Mouse (Mus musculus) spleen, postnatal 36 days (tissue): ENCODE results near the gene Agbl3.

Experiments used
- DNase-seq, 2 experiments: peaks; one replicate each; pipeline ENCODE4 v3.0.0; 2022; ENCODE audit warnings: low spot score in 2 of 2, mixed read lengths in 1 of 2

The Agbl3 gene

DNA sequence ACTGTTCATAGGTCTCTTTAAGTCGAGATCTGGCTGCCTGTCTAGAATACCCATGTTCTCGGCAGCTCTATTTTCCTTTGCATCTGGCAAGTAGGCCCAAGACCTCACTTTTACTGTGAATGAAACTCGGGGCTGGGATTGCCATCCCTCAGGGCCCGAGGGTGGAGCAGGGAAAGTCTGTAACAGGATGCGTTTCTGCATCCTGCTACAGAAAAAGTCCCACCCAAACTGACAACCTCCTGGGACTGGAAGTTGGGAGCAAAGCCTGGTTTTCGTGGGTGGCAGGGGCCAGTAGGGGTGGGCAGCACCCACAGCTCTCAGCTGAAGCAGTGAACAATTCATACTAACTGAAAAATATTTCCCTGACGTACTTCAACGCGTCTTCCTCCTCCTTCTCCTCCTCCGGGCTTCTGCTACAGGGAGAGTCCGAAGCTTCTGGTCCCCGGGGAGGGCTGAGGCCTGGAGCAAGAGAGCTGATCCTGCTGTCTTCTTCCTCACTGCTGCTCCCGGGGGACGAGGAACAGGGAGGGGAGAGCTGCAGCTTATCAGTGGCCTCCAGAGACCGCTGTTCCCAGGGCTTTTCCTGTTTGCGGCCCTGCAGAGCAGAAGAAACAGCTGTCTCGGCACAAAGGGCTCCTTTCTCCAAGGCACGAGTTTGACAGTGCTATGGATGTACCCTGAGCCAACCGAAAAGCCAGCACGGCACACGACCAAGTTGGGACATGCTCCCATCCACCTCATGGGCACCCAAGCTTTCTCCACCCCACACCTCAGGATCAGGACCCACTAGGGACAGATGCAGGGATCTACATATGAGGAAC, 94.1 kb downstream of the Agbl3 start:
- peak; percentile 44 to 54 for DNase-seq

DNA sequence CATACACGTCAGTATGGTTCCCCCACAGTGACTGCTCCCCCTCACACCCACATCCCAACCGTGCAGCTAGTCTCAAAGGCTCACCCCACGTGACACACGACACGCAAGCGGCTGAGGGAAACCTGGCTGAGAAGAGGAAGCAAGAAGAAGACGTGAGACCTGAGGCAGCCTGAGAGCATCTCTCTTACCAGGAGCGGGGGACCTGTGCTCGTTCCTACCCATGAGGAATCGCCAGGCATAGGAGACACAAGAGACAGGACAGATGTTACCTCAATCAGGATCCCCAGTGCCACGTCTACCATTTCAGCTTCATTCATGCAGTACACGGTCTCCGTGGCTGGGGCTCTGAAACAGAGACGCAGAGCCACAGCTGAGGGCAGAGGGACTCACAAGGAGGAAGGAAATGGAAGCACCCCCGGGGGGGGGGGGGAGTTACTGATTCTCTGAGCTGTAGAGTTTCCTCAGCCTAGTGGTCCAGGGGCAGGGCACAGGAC, 95.1 kb downstream of the Agbl3 start:
- peak; percentile 81 to 82 for DNase-seq

DNA sequence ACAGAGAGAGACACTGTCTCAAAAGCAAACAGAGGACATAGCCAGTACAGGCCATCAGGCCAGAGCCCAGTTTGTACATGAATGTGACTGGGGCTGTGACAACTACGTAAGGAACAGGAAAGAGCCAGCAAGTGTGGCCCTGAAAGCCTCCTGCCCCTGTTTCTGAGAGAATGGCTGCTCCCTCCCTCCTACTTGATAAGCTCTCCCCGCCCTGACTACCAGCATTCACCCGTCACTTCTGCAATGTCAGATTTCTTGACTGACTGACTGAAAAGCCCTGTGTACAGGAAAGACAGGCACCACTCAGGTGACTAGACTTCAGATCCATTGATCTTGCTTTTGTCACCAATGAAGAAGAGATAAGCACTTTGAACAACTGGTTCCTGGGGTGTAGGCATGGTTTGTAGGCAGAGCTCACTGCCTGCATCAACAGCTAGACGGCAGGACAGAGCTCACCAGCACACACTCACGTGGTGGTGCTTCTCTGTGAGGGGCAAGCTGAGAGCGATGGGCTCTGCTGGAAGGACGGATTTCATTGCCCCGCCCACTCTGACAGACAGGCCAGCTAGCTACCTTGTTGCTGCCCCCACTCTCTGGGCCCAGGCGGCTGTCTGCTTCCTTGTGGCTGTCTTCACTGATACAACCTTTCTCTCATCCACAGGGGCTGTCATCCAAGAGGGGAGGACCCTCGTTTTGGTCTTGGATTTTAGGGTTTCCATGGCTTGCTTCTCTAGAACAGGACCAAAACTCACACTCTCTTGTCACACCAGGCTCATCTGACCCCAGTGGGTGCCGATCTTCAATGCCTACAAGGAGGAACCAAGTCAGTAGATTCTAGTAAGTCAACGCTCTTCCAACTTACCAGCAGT, 96.0 kb downstream of the Agbl3 start:
- peak; percentile 56 to 66 for DNase-seq

DNA sequence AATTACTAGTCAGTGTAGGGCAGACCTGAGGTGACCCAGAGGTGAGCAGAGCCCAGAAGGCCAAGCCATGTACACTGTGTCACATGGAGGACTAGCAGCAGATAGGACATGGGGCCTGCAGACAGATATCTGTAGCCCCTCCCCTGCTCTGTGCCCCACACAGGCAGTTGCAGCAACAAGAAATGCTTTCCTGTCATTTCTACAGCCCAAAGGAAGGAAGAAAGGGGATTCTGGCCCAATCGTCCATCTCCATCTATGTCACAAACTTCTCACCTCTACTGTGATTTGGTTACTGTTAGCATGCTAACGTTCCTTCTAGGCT, 96.6 kb downstream of the Agbl3 start:
- no peak for DNase-seq

DNA sequence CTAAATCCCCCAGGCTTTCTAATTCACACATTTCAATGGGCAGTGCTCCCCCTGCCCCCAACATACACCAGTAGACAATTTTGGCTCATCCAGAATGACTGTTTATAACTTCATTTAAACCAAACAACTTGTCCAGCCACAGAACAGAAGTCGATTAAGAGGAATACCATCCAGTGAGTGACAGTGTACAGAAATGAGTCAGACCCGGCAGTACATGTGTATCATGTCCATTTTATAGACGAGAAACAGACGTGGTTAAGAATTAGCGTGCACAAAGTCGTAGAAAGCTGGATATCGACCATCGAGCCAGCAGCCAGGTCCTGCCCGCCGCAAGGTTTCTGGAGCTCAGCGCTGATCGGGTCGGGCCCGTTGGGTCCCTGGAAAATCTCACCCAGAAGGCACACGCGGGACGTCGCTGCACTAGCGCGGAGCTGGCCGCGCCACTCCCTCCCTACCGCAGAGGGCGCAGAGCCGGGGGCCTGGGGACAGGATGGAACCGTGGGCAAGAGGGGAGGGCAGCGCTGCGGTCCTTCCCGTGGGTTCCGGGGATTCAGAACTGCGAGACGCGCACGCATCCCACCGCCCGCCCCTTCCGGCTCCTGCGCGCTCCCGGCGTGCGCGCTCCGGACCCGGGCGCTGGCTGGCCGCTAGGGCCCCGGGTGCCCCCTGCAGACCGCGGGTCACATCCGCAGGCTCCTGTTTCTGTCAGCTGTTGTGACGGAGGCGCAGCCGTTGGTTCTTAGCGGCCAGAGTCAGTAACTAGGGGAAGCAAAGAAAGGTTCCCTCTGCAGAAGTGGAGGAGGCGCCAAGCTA, 97.5 kb downstream of the Agbl3 start, which contains the start of gene Cyren:
Gene Cyren, minus strand, starts transcription at position 552 of the 813 bp plus-strand sequence.
- peak; percentile 92 to 93 for DNase-seq

DNA sequence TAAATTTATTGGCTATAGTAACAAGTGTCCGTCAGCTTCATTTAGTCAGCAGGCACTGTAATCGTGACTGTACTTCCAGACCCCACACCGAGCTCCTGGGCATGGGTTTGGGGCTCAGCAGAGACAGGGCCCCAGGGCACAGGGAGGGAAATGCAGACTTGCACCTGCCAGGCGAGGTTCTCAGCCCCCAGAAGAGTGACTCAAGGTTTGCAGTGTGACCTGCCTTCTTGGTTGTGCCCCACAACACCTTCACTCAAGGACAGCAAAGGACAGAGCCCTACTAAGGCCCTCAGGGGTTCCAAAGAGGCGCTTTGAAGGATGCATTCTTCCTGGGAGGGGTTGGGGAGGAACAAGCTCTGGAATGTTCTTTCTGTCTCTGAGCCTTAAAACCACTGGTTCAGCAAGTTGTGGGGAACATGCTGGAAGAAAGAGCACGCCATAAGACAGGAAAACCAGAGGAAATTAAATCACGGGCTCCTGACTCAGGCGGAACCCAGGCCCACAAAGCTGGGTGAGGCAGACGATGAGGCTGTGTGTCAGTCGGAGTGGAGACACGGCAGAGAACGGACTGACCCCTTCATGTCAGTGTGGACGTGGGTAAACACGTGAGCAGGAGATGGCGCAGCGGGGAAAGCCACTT, 99.0 kb downstream of the Agbl3 start:
- DNase-seq: no peak

DNA sequence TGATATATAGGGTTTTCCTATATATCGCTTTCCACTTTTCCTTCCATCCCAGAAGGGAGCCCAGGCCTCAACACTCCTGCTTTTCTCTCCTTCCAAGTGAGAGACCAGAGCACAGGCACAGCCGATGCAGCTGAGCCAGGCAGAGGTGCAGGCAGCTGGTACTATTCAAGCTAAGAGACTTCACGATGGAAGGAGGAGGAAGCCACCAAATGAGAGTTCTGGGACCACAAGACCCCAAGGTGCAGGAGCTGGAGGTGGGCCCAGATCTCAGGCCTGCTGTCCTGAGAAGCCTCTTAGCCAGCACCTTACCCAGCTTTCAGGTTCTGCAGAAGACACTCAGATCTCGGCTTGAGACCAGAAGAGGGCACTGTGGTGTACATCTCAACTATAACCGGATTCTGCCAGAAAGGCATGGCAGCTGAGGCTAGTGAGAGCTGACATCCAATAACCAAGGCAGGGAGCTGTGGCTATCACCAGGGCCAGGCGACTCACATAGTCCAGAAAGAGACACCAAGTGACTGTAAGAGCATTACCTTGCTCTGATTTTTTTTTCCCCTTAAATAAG, 99.8 kb downstream of the Agbl3 start:
- peak; percentile 46 to 57 for DNase-seq

DNA sequence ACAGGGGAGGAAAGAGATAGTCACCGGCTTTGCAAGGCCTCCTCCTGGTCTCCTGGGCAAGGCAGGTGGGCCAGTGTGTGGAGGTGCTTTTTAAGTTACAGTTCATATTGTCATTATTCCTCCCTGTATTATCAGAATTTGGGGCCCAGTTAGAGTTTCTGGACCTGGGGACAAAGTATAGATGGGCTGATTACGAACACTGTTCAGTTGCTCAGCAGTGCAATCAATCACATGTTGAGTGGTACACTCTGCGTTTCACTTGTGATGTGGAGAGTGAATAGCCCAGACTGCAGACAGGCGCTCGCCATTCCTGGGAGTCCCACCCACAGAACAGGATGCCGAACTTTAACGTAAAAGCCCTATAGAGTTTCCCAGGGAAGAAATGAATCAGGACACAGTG, 104.5 kb downstream of the Agbl3 start:
- no peak for DNase-seq

DNA sequence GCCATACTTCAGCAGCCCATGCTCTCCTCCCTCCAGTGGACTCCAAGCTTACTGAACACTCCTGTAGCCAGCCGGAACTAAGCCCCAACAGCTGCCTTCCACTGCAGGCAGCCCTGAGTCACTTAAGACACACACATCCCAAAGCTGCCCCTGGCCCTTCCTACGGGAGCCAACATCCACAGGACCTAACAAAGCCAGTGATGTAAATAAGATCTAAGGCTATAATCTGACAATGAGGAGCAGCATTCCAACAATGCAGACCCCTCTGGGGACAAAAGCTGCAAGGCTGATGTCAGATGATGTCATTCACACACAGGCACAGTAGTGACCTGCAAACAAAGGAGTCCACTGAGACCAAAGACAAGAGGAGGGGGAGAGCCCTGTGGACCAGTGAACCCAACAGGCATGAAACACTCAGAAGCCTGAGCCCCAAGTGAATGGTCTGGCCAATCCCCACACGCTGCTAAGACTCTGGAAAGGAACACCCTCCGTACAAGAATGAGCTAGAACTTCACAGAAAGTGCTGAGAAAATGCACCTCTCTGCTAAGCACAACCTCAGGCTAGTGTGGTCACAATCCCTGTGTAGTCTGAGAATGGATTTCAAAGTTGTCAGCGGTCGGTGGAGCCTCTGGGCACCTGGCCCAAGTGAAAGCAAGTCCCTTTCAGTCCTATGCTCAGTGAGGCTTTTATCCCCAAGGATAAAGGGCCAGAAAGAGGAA, 107.1 kb downstream of the Agbl3 start:
- DNase-seq: no peak

DNA sequence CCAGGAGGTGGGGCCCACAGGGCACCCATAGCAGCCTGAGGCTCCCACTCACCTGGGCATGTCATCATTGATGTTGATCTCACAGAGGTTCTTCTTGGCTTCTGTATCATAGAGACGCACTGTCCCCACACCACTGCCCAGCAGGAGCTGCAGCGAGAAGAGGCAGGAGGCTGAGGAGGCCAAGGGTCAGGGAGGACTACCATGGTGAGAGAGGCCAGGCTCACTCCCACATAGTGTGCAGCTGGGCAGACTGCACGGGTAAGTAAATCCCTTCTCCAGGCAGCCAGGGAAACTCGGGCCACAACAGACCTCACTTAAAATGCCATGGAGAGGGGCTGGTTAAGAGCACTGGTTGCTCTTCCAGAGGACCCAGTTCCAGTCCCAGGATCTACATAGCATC, 109.0 kb downstream of the Agbl3 start:
- no peak for DNase-seq

DNA sequence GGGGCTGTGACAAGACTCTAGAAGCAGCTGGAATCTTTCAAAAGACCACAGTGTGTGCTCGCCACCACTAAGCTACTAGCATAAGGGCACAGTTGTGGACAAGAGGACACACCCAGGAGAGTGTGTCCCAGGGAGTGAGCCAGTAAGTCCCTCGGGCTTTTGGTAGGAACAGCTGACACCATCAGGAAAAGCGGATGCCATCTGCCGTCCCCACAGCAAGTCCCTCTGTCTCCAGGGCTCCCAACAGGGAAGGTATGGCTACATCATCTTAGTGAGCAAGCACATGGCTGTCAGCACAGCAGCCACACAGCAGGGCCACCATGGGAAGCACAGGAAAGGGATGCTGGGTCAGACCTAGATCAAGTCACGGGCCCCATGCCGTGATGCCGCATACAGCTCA, 115.3 kb downstream of the Agbl3 start:
- DNase-seq: no peak

DNA sequence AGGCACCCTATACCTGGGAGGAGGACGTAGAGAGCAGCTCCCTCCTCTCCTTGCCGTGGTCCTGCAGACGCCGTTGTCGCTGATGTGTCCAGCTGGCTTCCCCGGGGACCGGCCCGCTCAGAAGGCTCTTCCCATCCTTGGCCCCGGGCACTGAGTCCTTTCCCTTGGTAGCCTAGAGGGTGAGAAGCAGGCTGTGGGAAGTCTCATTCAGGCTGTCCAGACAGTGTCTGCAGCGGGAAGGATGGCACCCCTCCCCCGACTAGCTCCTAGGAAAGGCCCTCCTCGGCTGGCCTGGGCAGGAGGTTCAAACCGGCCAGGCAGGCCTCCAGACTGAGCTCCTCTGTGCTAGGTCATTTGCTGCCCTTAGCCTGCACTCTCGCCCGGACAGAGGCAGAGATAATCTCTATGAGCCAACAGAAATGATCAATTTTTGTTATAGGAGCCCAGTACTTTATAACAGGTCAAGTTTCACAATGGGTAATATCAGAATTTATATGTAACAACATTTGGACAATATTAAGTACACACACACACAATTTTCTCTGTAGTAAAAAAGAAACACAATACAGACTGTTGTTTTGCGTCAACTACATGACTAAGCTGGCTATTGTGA, 116.0 kb downstream of the Agbl3 start:
- no peak for DNase-seq

DNA sequence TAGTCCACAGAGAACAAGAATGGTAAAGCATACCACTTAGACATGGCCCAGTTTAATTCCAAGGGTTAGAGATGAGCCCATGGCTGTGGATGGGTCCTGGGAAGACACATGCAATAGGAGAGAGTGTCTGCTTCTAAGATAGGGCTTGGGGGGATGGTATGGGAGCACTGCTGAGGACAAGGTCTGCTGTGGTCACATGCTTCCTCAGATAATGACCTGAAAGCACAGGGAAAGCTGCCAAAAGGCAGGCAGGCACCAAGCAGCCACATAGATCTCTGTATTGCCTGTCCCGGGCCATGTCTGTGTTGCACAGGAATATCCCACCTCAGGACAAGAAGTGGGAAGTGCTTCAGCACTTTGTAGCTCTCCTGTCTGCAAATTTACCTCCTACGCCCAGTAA, 118.9 kb downstream of the Agbl3 start:
- no peak for DNase-seq

DNA sequence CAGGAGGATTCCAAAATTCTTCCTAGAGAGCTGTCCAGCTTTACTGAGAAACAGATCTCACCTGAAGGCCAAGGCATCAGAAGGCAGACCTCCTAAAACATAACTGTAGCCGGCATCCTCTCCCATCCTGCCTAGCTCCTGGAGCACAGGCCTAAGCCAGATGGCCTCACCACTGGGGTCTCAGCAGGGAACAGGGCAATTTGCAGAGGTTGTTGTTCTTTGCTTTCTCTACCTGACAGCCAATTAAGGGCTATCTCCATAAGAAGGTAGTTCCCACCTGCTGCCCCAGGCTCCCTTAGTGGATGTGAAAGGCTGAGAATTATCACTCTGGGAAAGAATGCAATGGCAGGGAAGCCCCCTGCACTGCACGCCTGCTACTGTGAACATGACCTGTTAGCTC, 120.8 kb downstream of the Agbl3 start:
- no peak for DNase-seq

DNA sequence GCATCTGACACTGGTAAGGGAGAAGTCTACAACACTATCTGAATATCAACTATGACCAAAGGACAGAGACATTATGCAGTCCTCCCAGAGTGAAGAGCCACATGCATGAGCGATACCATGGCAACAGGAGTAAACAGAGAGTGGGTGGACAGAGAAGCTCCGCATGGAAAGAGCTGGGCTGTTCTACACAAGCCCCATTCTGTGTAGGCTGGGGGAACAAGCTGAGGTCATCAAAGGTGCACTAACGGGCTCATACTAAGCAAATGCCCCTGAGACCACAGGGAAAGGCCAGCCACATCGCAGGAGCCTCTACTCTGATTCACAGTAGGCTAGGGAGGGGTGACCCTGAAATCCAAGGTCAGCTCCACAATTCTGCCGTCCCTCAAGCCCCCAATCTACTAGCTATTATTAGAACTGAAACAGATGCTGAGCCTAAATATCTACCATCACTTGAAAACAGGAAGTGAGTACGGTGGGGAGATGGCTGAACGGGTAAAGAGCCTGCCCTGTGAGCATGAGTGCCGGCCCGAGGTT, 121.7 kb downstream of the Agbl3 start:
- DNase-seq: peak; percentile 57 to 69

DNA sequence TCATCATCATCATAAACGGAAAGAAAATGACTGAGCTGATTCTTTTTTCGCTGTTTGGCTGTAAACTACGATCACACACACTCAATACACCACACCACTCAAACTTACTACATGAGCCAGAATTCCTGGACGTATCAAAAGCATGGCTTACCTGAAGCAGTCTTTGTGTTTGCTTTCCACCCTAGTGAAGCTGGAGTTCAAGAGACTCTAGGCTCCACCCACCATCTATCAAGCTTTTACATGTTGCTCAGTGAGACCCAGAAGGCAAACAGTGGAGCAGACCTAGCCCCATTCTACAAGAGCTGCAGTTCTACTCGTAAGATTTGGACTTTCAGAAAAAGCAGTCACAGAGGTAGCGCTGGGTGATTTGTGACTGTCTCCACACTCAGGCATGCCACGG, 122.3 kb downstream of the Agbl3 start:
- DNase-seq: peak in 1 of 2 experiments; percentile 36

DNA sequence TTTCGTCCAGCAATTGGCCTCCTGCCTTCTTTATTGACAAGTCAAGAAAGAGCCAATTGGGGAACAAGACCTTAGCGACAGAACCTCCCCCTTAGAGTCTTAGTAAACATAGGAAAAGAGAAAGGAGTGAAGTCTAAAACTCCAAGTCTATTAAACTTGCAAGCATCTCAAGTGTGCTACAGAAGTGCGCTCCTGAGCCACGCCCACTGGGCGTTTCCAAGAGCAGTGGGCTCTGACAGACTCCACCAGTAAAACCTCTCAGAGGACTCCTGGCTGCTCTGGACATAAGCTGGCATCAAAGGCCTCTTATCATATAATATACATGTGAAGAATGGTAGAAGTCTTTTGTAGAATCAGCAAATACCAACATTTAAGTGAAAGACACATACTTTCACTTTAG, 123.2 kb downstream of the Agbl3 start:
- no peak for DNase-seq

DNA sequence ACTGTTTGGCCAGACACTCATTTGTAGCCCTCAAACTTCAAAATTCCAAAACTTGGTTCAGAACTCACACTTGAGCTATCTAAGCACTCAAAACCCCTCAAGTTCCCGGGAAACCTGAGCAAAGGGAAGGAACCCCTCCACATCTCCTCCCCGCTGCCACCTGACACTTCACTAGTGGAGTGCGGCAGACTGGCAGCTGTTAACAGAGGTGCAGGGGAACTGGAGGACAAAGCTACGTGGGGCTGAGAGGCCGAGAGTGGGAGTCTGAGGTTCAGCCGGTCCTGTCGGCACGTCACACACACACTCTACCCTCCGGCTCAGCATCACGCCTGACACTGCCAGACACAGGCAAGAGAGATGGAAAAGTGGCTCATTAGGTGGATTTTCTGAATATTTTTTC, 123.6 kb downstream of the Agbl3 start:
- DNase-seq: no peak

DNA sequence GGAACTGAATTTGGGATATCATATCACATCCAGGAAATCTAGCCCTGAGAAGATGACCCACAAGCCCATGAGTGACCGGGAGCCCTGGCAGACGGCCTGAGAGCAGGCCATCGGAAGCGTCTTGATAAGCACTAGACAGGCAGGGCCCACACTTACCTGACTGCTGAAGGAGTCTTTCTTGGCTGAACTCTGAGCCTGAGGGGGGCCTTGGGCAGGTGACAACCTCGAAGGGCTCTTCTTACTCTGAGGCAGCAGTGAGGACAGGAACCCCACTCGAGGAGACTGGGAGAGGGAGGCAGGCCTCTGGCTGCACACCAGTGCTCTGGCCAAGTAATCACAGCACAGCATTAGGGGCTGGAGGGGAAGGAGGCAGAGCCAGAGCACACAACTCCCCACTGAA, 124.1 kb downstream of the Agbl3 start:
- no peak for DNase-seq

DNA sequence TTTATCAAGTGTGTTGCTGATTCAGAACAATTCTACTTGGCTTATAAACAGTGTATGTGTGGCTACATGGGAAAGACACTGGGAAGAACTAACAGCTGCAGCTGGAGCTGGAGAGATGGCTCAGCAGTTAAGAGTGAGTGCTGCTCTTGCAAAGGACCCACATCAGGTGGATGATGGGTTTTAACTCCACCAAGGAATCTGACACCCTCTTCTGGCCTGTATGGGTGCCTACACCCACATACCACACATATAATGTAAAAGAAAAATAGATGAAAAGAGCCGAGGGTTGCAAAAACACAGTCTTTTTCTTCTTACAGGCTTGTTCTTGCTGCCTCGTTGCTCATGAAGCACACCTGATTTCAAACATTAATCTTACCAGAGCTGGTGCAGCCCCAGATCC, 125.9 kb downstream of the Agbl3 start:
- DNase-seq: no peak
